Mouse (Mus musculus) adrenal gland, postnatal 25 days (tissue): ENCODE measurements around the gene C2cd4d. TPM values are rescaled to one million over a fixed set of nuclear protein-coding genes. Genes with fewer than 3 reads are reported as not detected.

Source experiments
- DNase-seq: peaks from one replicate; pipeline ENCODE4 v3.0.0; 2021; ENCODE audit warnings: mixed read lengths
- total RNA-seq: library from RNA; stranded (reverse); gene quantifications from 2 replicates; pipeline ENCODE4 v1.2.3, GENCODE M21; 2021

Gene C2cd4d
- total RNA-seq, 1 experiment from 2014 or later, result 0.49 TPM

- DNase-seq, result no peak
These were observed 15.0 kb downstream of the C2cd4d start for GRCm38 (mm10) chr3:94377028-94377923.

GRCm38 (mm10) chr3:94379831-94380510 is 17.7 kb downstream of the C2cd4d start:
- no peak for DNase-seq

GRCm38 (mm10) chr3:94382308-94382707 is 20.1 kb downstream of the C2cd4d start:
- DNase-seq, result no peak

GRCm38 (mm10) chr3:94383476-94383875 is 21.2 kb downstream of the C2cd4d start:
- peak; percentile 28 for DNase-seq

GRCm38 (mm10) chr3:94386671-94387070 is 24.4 kb downstream of the C2cd4d start:
- DNase-seq, result no peak

- no peak for DNase-seq
These were observed 25.2 kb downstream of the C2cd4d start for GRCm38 (mm10) chr3:94387391-94387790.

- no peak for DNase-seq
These were observed 25.8 kb downstream of the C2cd4d start for GRCm38 (mm10) chr3:94388047-94388446.

- DNase-seq, result no peak
These were observed 27.2 kb downstream of the C2cd4d start for GRCm38 (mm10) chr3:94389420-94389819.

- DNase-seq, result no peak
These were observed 28.8 kb downstream of the C2cd4d start for GRCm38 (mm10) chr3:94391001-94391400.

GRCm38 (mm10) chr3:94392128-94392527 is 29.9 kb downstream of the C2cd4d start:
- DNase-seq, result no peak

GRCm38 (mm10) chr3:94393049-94393448 is 30.8 kb downstream of the C2cd4d start:
- no peak for DNase-seq

- DNase-seq, result no peak
These were observed 34.1 kb downstream of the C2cd4d start for GRCm38 (mm10) chr3:94396336-94396735.

GRCm38 (mm10) chr3:94396851-94397250 is 34.6 kb downstream of the C2cd4d start:
- no peak for DNase-seq

- DNase-seq, result no peak
These were observed 36.0 kb downstream of the C2cd4d start, which contains the start of gene Lingo4 for GRCm38 (mm10) chr3:94398217-94398616. Gene Lingo4, plus strand, starts transcription at chr3:94398517.

GRCm38 (mm10) chr3:94398943-94399481 is 36.8 kb downstream of the C2cd4d start:
- peak; percentile 45 for DNase-seq

GRCm38 (mm10) chr3:94399663-94400310 is 37.5 kb downstream of the C2cd4d start:
- no peak for DNase-seq

- DNase-seq, result no peak
These were observed 40.2 kb downstream of the C2cd4d start for GRCm38 (mm10) chr3:94402451-94402850.

- no peak for DNase-seq
These were observed 42.3 kb downstream of the C2cd4d start for GRCm38 (mm10) chr3:94404366-94405054.

GRCm38 (mm10) chr3:94405561-94405960 is 43.3 kb downstream of the C2cd4d start:
- no peak for DNase-seq

GRCm38 (mm10) chr3:94412530-94412929 is 50.3 kb downstream of the C2cd4d start:
- peak; percentile 27 for DNase-seq

- peak; percentile 94 for DNase-seq
These were observed 50.9 kb downstream of the C2cd4d start, which contains the start of gene Tdrkh for GRCm38 (mm10) chr3:94413031-94413679. Gene Tdrkh, plus strand, starts transcription at chr3:94413273.
